Mouse (Mus musculus): Measurements from ENCODE around the gene Rbm11. TPM values are rescaled to one million over a fixed set of nuclear protein-coding genes. Genes with fewer than 3 reads are reported as not detected.

Rbm11 gene
- polyA plus RNA-seq (2015; fragmentation: Nextera tagmentation; extraction: Ambion mirVana): 0.14 and 0.15 TPM in 2 replicates

DNA sequence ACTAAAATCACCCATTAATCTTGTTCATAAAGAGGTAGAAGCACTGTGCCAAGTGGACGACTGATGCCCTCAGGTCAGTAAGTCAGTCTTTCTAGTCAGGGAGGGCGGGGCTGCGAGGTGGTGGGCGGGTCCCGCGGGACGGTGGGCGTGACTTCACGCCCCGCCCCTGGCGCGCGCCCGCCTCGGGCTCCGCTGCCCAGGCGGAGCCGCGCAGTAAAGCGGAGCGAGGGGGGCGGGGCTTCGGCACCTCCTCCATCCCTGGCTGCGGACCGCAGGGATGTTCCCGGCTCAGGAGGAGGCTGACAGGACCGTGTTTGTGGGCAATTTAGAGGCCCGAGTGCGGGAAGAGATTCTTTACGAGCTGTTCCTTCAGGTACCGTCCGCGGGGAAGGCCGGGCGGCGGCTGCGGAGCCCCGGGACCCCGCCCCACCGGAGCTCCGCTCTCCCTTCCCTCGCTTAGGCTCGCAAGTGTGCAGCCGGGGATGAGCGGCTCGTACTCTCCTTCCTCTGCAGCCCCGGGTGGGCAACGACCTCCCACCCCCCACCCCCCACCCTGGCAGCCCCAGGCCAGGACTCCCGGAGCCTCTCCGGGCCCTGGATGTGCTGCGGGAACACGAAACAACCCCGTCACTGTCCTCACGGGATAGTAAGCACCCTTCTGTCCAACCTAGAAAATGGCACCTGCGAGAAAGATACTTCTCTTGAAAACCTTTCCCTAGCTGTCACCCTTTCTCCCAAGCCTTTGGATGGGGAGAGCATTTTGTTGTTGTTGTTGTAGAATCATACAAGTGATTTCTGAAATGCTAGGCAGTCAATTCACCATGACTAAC, at the start of gene Rbm11:
TSS of gene Rbm11 (plus strand) at position 174 of the 830 bp plus-strand sequence.

DNA sequence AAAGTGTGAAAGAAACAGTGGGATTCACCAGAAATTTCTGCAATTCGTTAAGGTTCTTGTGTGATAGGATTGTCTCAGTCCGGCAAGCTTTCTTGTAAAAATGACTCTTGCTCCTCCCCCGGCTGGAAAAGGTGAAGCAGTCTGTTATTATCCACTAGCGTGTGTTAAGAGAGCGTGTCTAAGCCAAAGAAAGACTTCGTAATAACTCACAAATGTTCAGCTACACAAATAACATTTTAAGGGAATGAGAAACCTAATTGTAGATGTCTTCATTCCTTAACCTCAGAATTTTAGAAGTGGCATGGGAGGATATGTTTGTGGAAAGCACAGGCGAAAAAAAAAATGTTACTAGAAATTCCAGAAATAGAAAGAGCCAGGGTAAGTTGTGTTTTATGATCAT, 6.7 kb upstream of the Rbm11 start, which contains the start of gene Lipi:
TSS of gene Lipi (minus strand) at position 101 of the 400 bp plus-strand sequence.

Other genes with a start within 250 kb of the Rbm11 start
- gene Lipi, start 6.8 kb upstream of the Rbm11 start, polyA plus RNA-seq (2015; fragmentation: Nextera tagmentation; extraction: Ambion mirVana): not detected in 2 replicates
- gene Hspa13, start 174.3 kb downstream of the Rbm11 start, polyA plus RNA-seq (2015; fragmentation: Nextera tagmentation; extraction: Ambion mirVana): 7.8 and 9.8 TPM in 2 replicates